Mouse (Mus musculus): ENCODE data around the gene Zfp385c.

- TF ChIP-seq POLR2A (IDR thresholded peaks at IDR 0.05; ENCODE audit: extremely low read depth, insufficient read depth, low read length) (no peak), CTCF (IDR thresholded peaks at IDR 0.05; ENCODE audit: extremely low read depth, insufficient read depth, low read length) (no peak)
Measured at GRCm38 (mm10) chr11:100721776-100722492, 29.7 kb upstream of the Zfp385c start.

All from cortical plate, adult 2 months (tissue).